Mouse (Mus musculus) forebrain, embryonic 15.5 days (tissue): ENCODE results near the gene Tspyl4. TPM values are rescaled to one million over a fixed set of nuclear protein-coding genes. Genes with fewer than 3 reads are reported as not detected.
"Not testable (repeated sequence)": the region's sequence is repeated elsewhere in the genome, so short reads cannot be mapped to it uniquely, and the experiment has no call there.

Source experiments
- ATAC-seq: fragments of 200-750 bp; cut with Nextera tagmentation; replicated peaks from 2 replicates; pipeline ENCODE4 v1.8.0; 2017; ENCODE audit warnings: mild to moderate bottlenecking, moderate TSS enrichment, moderate library complexity
- H3K27ac ChIP-seq: fragments of 300-500 bp; sonication (generic); replicated peaks from 2 replicates; pipeline ENCODE4 v1.5.1; 2015; ENCODE audit warnings: mild to moderate bottlenecking, inconsistent platforms
- H3K27me3 ChIP-seq: fragments of 300-500 bp; sonication (generic); 2 replicates; pipeline ENCODE4 v1.6.1; 2015; ENCODE audit warnings: inconsistent platforms
- H3K36me3 ChIP-seq: fragments of 300-500 bp; sonication (generic); 2 replicates; pipeline ENCODE4 v1.6.1; 2015; ENCODE audit warnings: mild to moderate bottlenecking, inconsistent platforms
- H3K4me1 ChIP-seq: fragments of 300-500 bp; sonication (generic); 2 replicates; pipeline ENCODE4 v1.6.1; 2015; ENCODE audit warnings: inconsistent platforms
- H3K4me2 ChIP-seq: fragments of 300-500 bp; sonication (generic); replicated peaks from 2 replicates; pipeline ENCODE4 v1.6.1; 2015; ENCODE audit warnings: mild to moderate bottlenecking, inconsistent platforms
- H3K4me3 ChIP-seq: fragments of 300-500 bp; sonication (generic); 2 replicates; pipeline ENCODE4 v1.5.1; 2015; ENCODE audit warnings: mild to moderate bottlenecking, inconsistent platforms
- H3K9ac ChIP-seq: fragments of 300-500 bp; sonication (generic); replicated peaks from 2 replicates; pipeline ENCODE4 v1.6.1; 2015; ENCODE audit warnings: mild to moderate bottlenecking, inconsistent platforms
- H3K9me3 ChIP-seq: fragments of 300-500 bp; sonication (generic); 2 replicates; pipeline ENCODE4 v1.6.1; 2016; ENCODE audit warnings: inconsistent platforms
- WGBS: fragments of 180-500 bp; shearing (Covaris S2); methylation state at CpG from one replicate; pipeline ENCODE4 v1.1.7; 2015; ENCODE audit warnings: mixed read lengths; 5-methylcytosine and 5-hydroxymethylcytosine counted together
- polyA plus RNA-seq: library from polyadenylated mRNA; unstranded; fragments of >200 nt; fragmentation: Nextera tagmentation; extraction: Ambion mirVana; gene quantifications from 2 replicates; pipeline ENCODE4 v1.2.1, GENCODE M21; 2015

Tspyl4 gene
- polyA plus RNA-seq, result 166 and 196 TPM in 2 replicates

DNA sequence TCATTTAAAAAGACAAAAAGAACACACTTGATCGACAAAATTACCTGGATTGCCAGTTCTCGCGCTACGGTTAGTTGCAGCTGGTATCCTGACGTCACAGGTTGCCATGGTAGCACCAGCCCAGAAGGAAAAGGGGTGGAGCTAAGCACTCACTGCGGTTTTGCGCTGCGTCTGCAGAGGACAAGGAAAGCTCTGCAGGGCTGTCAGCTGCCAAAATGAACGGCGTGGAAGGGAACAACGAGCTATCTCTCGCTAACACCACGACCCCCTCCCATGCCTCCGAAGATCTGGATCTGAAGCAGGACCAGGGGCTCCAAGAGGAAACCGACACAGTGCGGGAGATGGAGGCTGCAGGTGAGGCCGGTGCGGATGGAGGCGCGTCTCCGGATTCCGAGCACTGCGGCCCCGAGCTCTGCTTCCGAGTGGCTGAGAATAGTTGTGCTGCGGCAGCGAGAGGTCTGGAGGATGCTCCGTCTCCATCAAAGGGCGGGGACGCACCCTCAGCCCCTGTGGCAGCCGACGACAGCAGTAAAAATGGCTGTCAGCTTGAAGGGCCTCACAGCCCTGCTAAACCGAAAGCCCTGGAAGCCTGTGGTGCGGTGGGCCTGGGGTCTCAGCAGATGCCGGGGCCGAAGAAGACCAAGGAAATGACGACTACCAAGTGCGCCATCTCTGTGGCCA is at the start of gene Tspyl4:
Gene Tspyl4, plus strand, starts transcription at position 144 of the 681 bp plus-strand sequence.
- H3K9me3 ChIP-seq, result no peaks in the 10 kb centered on the region
- peak within 1 kb of the TSS; percentile 76 for H3K9ac ChIP-seq
- peak within 1 kb of the TSS; percentile 100 for H3K27ac ChIP-seq
- peak within 1 kb of the TSS; percentile 66 for H3K4me2 ChIP-seq
- H3K4me1 ChIP-seq, result peaks cover 49% of the 10 kb centered on the region
- H3K36me3 ChIP-seq, result no peaks in the 10 kb centered on the region
- peak within 1 kb of the TSS; percentile 57 for H3K4me3 ChIP-seq
- ATAC-seq, result peak; percentile 98
- H3K27me3 ChIP-seq, result no peaks in the 10 kb centered on the region
- under 1% methylated on average over 38 of the region's 38 CpGs for WGBS

GRCm38 (mm10) chr10:34247757-34248156 is 49.5 kb upstream of the Tspyl4 start:
- WGBS, result 37% methylated on average over 3 of the region's 3 CpGs

DNA sequence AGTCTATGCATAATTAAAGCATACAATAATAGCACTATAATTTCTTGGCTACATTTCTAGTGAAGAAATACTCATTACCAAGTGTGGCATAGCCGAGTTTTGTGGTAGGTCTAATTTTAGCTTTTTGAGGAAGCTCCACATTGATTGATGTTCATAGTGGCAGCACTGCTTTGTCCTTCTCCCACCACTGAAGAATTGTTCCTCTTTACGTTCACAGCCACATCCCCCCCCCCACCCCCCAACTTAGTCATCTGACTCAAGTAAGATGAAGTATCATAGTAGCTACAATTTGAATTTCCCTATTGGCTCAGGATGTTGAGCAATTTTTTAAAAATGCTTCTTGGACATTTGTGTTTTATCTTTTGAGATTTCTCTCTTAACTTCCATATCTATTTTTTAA is 47.6 kb upstream of the Tspyl4 start:
- Histone ChIP-seq H3K4me3 (no peak overlapping the region), H3K36me3 (no peaks in the 10 kb centered on the region), H3K4me2 (no peak overlapping the region), H3K4me1 (0 out of 2 replicates have a peak, but pooled peaks cover 6% of the 10 kb centered on the region), H3K9me3 (no peaks in the 10 kb centered on the region), H3K27ac (no peak overlapping the region), H3K27me3 (no peaks in the 10 kb centered on the region), H3K9ac (no peak overlapping the region)
- 44% methylated on average over 2 of the region's 2 CpGs for WGBS
- no peak for ATAC-seq

More at GRCm38 (mm10) chr10:34247757-34248156, 49.5 kb upstream of the Tspyl4 start:
- Histone ChIP-seq H3K4me2 (no peak overlapping the region), H3K9ac (no peak overlapping the region), H3K27ac (no peak overlapping the region), H3K4me1 (0 out of 2 replicates have a peak, but pooled peaks cover 6% of the 10 kb centered on the region), H3K27me3 (no peaks in the 10 kb centered on the region), H3K4me3 (no peak overlapping the region), H3K36me3 (no peaks in the 10 kb centered on the region), H3K9me3 (no peaks in the 10 kb centered on the region)
- no peak for ATAC-seq

DNA sequence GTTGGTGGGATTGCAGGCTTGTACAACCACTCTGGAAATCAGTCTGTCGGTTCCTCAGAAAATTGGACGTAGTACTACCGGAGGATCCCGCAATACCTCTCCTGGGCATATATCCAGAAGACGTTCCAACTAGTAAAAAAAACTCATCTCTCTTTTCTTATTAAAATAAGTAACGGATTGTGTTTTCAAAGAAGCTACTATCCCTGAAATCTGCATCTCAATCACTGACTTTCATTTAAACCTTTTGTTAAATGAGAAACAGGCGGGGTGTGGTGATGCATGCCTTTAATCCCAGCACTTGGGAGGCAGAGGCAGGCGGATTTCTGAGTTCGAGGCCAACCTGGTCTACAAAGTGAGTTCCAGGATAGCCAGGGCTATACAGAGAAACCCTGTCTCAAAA is 44.4 kb upstream of the Tspyl4 start:
- not testable (repeated sequence) for H3K4me2 ChIP-seq, H3K4me3 ChIP-seq, H3K36me3 ChIP-seq, H3K27me3 ChIP-seq, H3K4me1 ChIP-seq, H3K9me3 ChIP-seq, H3K27ac ChIP-seq, ATAC-seq, H3K9ac ChIP-seq
- 84% methylated on average over 9 of the region's 9 CpGs for WGBS

GRCm38 (mm10) chr10:34265106-34265505 is 32.1 kb upstream of the Tspyl4 start:
- no peak for ATAC-seq
- WGBS, result 87% methylated on average over 4 of the region's 4 CpGs
- no peaks in the 10 kb centered on the region for H3K27me3 ChIP-seq

DNA sequence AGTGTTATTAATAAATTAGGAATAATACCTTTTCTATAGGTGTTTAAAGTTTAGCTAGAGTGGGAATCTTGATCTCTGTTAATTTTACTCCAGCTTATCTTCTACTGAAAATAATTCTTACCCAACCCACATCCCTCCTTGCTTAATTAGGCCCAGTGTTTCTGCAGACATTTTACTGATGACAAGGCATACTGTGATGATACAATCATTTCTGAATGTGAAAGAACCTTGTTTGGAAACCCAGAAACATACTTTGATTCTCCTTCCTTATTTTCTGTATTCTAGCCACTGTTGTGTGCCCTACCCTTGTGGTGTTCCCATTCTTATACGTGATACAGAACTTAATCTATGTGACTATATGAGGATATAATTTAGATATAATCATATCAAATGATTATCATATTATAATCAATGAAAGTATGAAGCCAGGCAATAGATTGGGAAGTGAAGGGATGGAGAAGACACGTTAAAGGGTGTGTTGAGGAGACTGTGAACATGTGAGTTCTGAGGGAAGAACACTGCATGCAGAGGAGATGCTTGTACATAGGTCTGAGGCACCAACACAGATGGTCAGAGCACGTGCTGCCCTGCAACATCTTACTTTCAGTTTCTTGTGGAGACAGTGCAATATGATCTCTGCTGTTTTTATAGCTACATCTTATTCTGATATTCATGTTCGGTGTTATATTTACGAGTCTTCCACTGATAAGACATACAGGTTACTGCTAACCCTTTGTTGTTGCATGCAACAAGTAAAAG is 29.8 kb upstream of the Tspyl4 start:
- 80% methylated on average over 5 of the region's 5 CpGs for WGBS
- H3K4me3 ChIP-seq, result no peak overlapping the region
- no peak overlapping the region for H3K27ac ChIP-seq
- no peaks in the 10 kb centered on the region for H3K27me3 ChIP-seq
- H3K9ac ChIP-seq, result no peak overlapping the region
- H3K4me2 ChIP-seq, result no peak overlapping the region
- 0 out of 2 replicates have a peak, but pooled peaks cover 7% of the 10 kb centered on the region for H3K4me1 ChIP-seq
- H3K9me3 ChIP-seq, result no peaks in the 10 kb centered on the region
- no peak for ATAC-seq
- no peaks in the 10 kb centered on the region for H3K36me3 ChIP-seq

More at GRCm38 (mm10) chr10:34265106-34265505, 32.1 kb upstream of the Tspyl4 start:
- Histone ChIP-seq H3K9ac (no peak overlapping the region), H3K4me3 (no peak overlapping the region), H3K9me3 (no peaks in the 10 kb centered on the region), H3K36me3 (no peaks in the 10 kb centered on the region), H3K27ac (no peak overlapping the region), H3K4me2 (no peak overlapping the region), H3K4me1 (no peaks in the 10 kb centered on the region)

DNA sequence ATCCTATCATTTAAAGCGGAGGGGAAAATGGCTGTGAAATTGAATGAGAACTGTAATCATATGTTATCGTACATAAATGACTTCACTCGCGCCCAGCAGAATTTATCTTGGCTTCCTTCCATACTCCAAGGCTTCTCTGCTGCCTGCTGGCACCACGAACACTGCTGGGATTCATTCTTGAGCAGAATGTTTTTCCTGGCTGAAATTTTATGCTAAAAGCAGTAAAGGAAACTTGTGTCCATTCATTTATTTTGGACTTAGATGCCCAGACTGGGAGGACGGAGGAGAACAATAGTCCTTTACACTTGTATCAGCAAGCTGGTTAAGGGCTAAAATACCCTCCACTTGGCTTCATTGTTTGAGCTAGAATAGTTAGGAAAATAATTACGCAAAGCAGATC is 25.6 kb upstream of the Tspyl4 start:
- no peak overlapping the region for H3K4me3 ChIP-seq
- H3K27ac ChIP-seq, result no peak overlapping the region
- H3K4me1 ChIP-seq, result 0 out of 2 replicates have a peak, but pooled peaks cover 7% of the 10 kb centered on the region
- no peaks in the 10 kb centered on the region for H3K27me3 ChIP-seq
- no peaks in the 10 kb centered on the region for H3K36me3 ChIP-seq
- no peak overlapping the region for H3K4me2 ChIP-seq
- no peaks in the 10 kb centered on the region for H3K9me3 ChIP-seq
- 26% methylated on average over 7 of the region's 7 CpGs for WGBS
- peak; percentile 78; the same call in 1 of the 2 replicates for ATAC-seq
- H3K9ac ChIP-seq, result no peak overlapping the region

DNA sequence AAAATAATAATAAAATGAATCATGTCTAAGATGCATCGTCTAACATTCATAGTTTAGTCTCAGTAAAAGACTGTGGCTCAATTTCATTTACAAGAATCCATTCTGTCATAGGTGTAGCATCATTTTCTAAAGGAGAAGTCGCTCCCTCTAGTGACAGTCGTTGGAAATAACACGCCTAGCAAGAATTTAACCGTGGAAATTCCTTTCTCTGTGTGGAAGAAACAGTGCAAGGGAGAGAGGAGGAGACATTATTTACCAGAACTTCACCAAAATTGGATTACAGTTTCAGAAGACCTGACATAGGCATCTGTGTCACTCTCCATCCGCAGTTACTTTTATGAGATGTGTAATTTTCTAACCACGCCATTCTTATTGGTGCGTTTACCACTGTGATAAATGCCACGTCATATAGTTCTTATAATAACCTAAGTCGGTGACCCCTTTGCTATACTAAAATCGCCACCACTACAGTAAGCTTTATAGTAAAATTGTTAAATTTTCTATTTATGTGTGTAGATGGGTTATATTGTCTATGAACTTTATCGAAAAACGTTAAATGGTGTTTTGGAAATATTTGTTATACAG is 16.6 kb upstream of the Tspyl4 start:
- H3K4me1 ChIP-seq, result peaks cover 23% of the 10 kb centered on the region
- 30% methylated on average over 13 of the region's 13 CpGs for WGBS
- peak overlapping the region; percentile 65 for H3K27ac ChIP-seq
- no peaks in the 10 kb centered on the region for H3K36me3 ChIP-seq
- ATAC-seq, result peak; percentile 21; the same call in 1 of the 2 replicates
- H3K4me3 ChIP-seq, result peak overlapping the region; percentile 27
- H3K9me3 ChIP-seq, result no peaks in the 10 kb centered on the region
- H3K4me2 ChIP-seq, result peak overlapping the region; percentile 79
- no peaks in the 10 kb centered on the region for H3K27me3 ChIP-seq
- peak overlapping the region; percentile 38; the same call in 1 of the 2 replicates for H3K9ac ChIP-seq

DNA sequence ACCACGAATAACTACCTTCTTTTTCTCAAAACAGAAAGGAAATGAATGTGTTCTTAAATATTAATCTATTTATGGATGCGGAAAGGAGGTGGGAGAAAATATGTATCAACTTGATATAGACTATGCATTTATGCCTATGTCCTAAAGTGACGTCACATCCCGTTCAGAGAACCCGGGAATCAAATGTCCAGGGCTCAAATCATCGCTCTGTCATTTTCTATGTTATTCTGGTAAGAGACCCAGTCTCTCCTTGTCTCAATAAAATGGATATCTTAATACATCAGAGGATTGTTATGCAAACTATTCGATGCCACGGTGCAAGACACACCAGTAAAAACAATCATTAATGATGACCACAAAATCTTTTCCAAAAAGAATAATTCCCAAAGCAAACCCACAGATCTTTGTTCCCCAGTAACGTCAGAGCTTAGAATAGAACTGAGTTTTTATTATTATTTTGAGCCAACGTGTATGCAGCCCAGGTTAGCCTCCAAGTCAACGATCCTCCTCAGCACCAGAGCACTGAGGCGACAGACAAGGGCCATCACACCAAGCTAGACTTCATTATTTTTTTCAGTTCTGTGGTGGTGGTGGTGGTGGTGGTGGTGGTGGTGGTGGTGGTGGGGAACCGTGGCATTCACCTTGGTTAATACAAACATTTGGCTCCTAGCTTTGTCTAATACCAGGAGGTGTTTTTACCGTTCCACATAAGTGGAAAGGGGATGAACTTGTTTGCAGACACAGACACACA is 15.9 kb upstream of the Tspyl4 start:
- H3K4me2 ChIP-seq, result peak overlapping the region; percentile 79
- WGBS, result 19% methylated on average over 14 of the region's 14 CpGs
- no peaks in the 10 kb centered on the region for H3K9me3 ChIP-seq
- ATAC-seq, result peak; percentile 0; the same call in 1 of the 2 replicates
- peaks cover 3% of the 10 kb centered on the region; the same call in 1 of the 2 replicates for H3K36me3 ChIP-seq
- peak overlapping the region; percentile 99 for H3K4me3 ChIP-seq
- peak overlapping the region; percentile 97 for H3K9ac ChIP-seq
- H3K4me1 ChIP-seq, result peaks cover 23% of the 10 kb centered on the region
- H3K27me3 ChIP-seq, result no peaks in the 10 kb centered on the region
- peak overlapping the region; percentile 90 for H3K27ac ChIP-seq

DNA sequence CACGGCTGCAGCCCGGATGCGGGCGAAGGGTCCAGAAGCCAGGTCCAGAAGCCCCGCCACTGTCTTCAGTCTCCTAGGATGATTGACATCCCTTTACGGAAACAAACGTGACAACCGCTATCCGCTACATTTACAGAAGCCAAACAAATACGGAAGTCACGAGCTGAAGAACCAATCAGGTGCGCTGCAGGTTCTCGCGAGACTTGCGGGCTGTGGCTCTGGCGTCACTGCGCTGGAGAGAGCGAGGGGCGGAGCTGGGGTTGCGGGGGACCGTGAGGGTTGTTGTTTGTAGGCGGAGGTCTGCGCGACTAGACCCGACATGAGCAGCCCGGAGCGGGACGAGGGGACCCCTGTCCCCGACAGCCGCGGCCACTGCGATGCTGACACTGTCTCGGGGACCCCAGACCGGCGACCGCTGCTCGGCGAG is 15.3 kb upstream of the Tspyl4 start, which contains the start of gene Tspyl1:
Gene Tspyl1, plus strand, starts transcription at position 229 of the 427 bp plus-strand sequence.
- Histone ChIP-seq H3K27me3 (no peaks in the 10 kb centered on the region), H3K4me2 (peak within 1 kb of the TSS; percentile 79), H3K36me3 (peaks cover 3% of the 10 kb centered on the region; the same call in 1 of the 2 replicates), H3K9ac (peak within 1 kb of the TSS; percentile 97), H3K9me3 (no peaks in the 10 kb centered on the region), H3K27ac (peak within 1 kb of the TSS; percentile 90), H3K4me1 (peaks cover 23% of the 10 kb centered on the region), H3K4me3 (peak within 1 kb of the TSS; percentile 99)
- WGBS, result under 1% methylated on average over 38 of the region's 38 CpGs
- ATAC-seq, result peak; percentile 98
